Mouse (Mus musculus): ENCODE data around the gene Ccdc38. TPM values are rescaled to one million over a fixed set of nuclear protein-coding genes. Genes with fewer than 3 reads are reported as not detected.

Ccdc38 gene
- total RNA-seq, 2 experiments from 2014 or later = not detected

- H3K4me3 ChIP-seq = no peak overlapping the region
- DNase-seq (ENCODE audit: low spot score in 2 of 2) = no peak
- TF ChIP-seq CTCF (conservative IDR thresholded peaks at IDR 0.05) = no peak
- no peak overlapping the region for H3K27ac ChIP-seq
These were observed 24.2 kb downstream of the Ccdc38 start for GRCm38 (mm10) chr10:93564518-93565090.

GRCm38 (mm10) chr10:93567066-93567465 lies 26.6 kb downstream of the Ccdc38 start:
- no peak for DNase-seq (ENCODE audit: low spot score in 2 of 2)
- Histone ChIP-seq H3K27ac (no peak overlapping the region), H3K4me3 (no peak overlapping the region)
- no peak for TF ChIP-seq CTCF (conservative IDR thresholded peaks at IDR 0.05)

GRCm38 (mm10) chr10:93567841-93568566 lies 27.6 kb downstream of the Ccdc38 start:
- H3K4me3 ChIP-seq = no peak overlapping the region
- peak; percentile 13; the same call in 1 of the 2 replicates for TF ChIP-seq CTCF (conservative IDR thresholded peaks at IDR 0.05)
- DNase-seq (ENCODE audit: low spot score in 2 of 2) = no peak
- H3K27ac ChIP-seq = no peak overlapping the region

- Histone ChIP-seq H3K27ac (no peak overlapping the region), H3K4me3 (no peak overlapping the region)
- DNase-seq (ENCODE audit: low spot score in 2 of 2) = no peak
- no peak for TF ChIP-seq CTCF (conservative IDR thresholded peaks at IDR 0.05)
These were observed 28.2 kb downstream of the Ccdc38 start for GRCm38 (mm10) chr10:93568671-93569070.

- DNase-seq (ENCODE audit: low spot score in 2 of 2) = no peak
- peak; percentile 11; the same call in 1 of the 2 replicates for TF ChIP-seq CTCF (conservative IDR thresholded peaks at IDR 0.05)
- Histone ChIP-seq H3K4me3 (no peak overlapping the region), H3K27ac (no peak overlapping the region)
These were observed 31.8 kb downstream of the Ccdc38 start for GRCm38 (mm10) chr10:93572209-93572608.

- no peak overlapping the region for H3K27ac ChIP-seq
- DNase-seq (ENCODE audit: low spot score in 2 of 2) = no peak
- H3K4me3 ChIP-seq = no peak overlapping the region
- TF ChIP-seq CTCF (conservative IDR thresholded peaks at IDR 0.05) = no peak
These were observed 34.5 kb downstream of the Ccdc38 start for GRCm38 (mm10) chr10:93574966-93575365.

GRCm38 (mm10) chr10:93575960-93576359 lies 35.5 kb downstream of the Ccdc38 start:
- Histone ChIP-seq H3K27ac (no peak overlapping the region), H3K4me3 (no peak overlapping the region)
- no peak for TF ChIP-seq CTCF (conservative IDR thresholded peaks at IDR 0.05)
- no peak for DNase-seq (ENCODE audit: low spot score in 2 of 2)

- TF ChIP-seq CTCF (conservative IDR thresholded peaks at IDR 0.05) = peak; percentile 89
- no peak overlapping the region for H3K27ac ChIP-seq
- H3K4me3 ChIP-seq = no peak overlapping the region
- DNase-seq (ENCODE audit: low spot score in 2 of 2) = peak; percentile 55 to 72
These were observed 36.9 kb downstream of the Ccdc38 start for GRCm38 (mm10) chr10:93577271-93577886.

GRCm38 (mm10) chr10:93588796-93589195 lies 48.4 kb downstream of the Ccdc38 start:
- no peak for DNase-seq (ENCODE audit: low spot score in 2 of 2)
- peak overlapping the region; percentile 88 for H3K27ac ChIP-seq

GRCm38 (mm10) chr10:93589281-93589848 lies 48.9 kb downstream of the Ccdc38 start, which contains the start of gene Snrpf:
Gene Snrpf, minus strand, starts transcription at chr10:93589706.
- peak within 1 kb of the TSS; percentile 85 for H3K4me3 ChIP-seq
- H3K27ac ChIP-seq = peak within 1 kb of the TSS; percentile 88
- TF ChIP-seq CTCF (conservative IDR thresholded peaks at IDR 0.05) = no peak
- peak; percentile 91 for DNase-seq (ENCODE audit: low spot score in 2 of 2)

More at GRCm38 (mm10) chr10:93588796-93589195, 48.4 kb downstream of the Ccdc38 start:
- TF ChIP-seq CTCF (conservative IDR thresholded peaks at IDR 0.05) = no peak
- H3K4me3 ChIP-seq = peak overlapping the region; percentile 85

- Histone ChIP-seq H3K4me3 (no peak overlapping the region), H3K27ac (no peak overlapping the region)
- peak; percentile 52 for TF ChIP-seq CTCF (conservative IDR thresholded peaks at IDR 0.05)
- DNase-seq (ENCODE audit: low spot score in 2 of 2) = no peak
These were observed 52.0 kb downstream of the Ccdc38 start for GRCm38 (mm10) chr10:93592456-93592855.

- peak overlapping the region; percentile 84 for H3K27ac ChIP-seq
- peak; percentile 87 for TF ChIP-seq CTCF (conservative IDR thresholded peaks at IDR 0.05)
- peak; percentile 87 to 90 for DNase-seq (ENCODE audit: low spot score in 2 of 2)
- peak overlapping the region; percentile 62 for H3K4me3 ChIP-seq
These were observed 53.6 kb downstream of the Ccdc38 start for GRCm38 (mm10) chr10:93594022-93594482.

- H3K27ac ChIP-seq = no peak overlapping the region
- DNase-seq (ENCODE audit: low spot score in 2 of 2) = no peak
- H3K4me3 ChIP-seq = no peak overlapping the region
- TF ChIP-seq CTCF (conservative IDR thresholded peaks at IDR 0.05) = no peak
These were observed 55.4 kb downstream of the Ccdc38 start for GRCm38 (mm10) chr10:93595831-93596230.
